In genomic region chr12:91789801-91790200, GRCm38 (mm10) we compare ENCODE assay signal across 8 mouse cellular contexts. TPM values are rescaled to one million over a fixed set of nuclear protein-coding genes. Genes with fewer than 3 reads are reported as not detected.
DNase-seq lines count a peak whose midpoint lies in the region; ATAC-seq and TF ChIP-seq lines count a peak whose summit lies in the region.

No protein-coding gene starts in this region.

- peak; percentile 68 for DNase-seq in CD4-positive helper T cell, adult 2 months (ENCODE audit: low read depth, low spot score)
- DNase-seq in MEL (ENCODE audit: low read depth, low spot score): peak; percentile 61
- peak; percentile 50 for DNase-seq in cerebellum, adult 9-10 months
- peak; percentile 36 to 41 for DNase-seq in gastrocnemius, adult 8-10 months (ENCODE audit: low spot score in 2 of 2)
- peak; percentile 67 to 75 for DNase-seq in kidney, postnatal 4 days
- DNase-seq in liver, embryonic 14.5 days (ENCODE audit: low read depth in 3 of 3, low spot score in 3 of 3): peak; percentile 33 to 43 (median 41)
- DNase-seq in yolk sac, embryonic 10.5 days (ENCODE audit: low spot score): peak; percentile 27

- ATAC-seq in liver, embryonic 14.5 days (ENCODE audit: insufficient read depth): peak; percentile 51
- peak; percentile 80 for ATAC-seq in neutrophil, adult 5-6 weeks (ENCODE audit: extremely low read depth, insufficient number of reproducible peaks, low FRiP score, poor library complexity, severe bottlenecking)

- H3K79me2 ChIP-seq in MEL (ENCODE audit: control insufficient read depth, insufficient read depth, low read length, poor library complexity): no peaks in the 10 kb centered on the region

- no peaks in the 10 kb centered on the region for H3K9me3 ChIP-seq in MEL (replicated peaks; ENCODE audit: insufficient read depth, low read length)
- H3K9me3 ChIP-seq in liver, embryonic 14.5 days (ENCODE audit: control insufficient read depth, low read length): no peaks in the 10 kb centered on the region

- no peak overlapping the region for H3K4me2 ChIP-seq in liver, embryonic 14.5 days (ENCODE audit: low read depth)

- no peak overlapping the region for H3K9ac ChIP-seq in MEL (ENCODE audit: control insufficient read depth, low read depth, low read length, poor library complexity, severe bottlenecking)
- no peak overlapping the region for H3K9ac ChIP-seq in liver, embryonic 14.5 days (replicated peaks)

- no peak for TF ChIP-seq POLR2A in MEL (IDR thresholded peaks at IDR 0.05; ENCODE audit: control insufficient read depth in 1 of 2, insufficient read depth in 1 of 2, low read depth in 1 of 2, low read length in 2 of 2, poor library complexity in 1 of 2)

- no peaks in the 10 kb centered on the region for H3K36me3 ChIP-seq in MEL (ENCODE audit: control insufficient read depth in 1 of 2, insufficient read depth in 2 of 2, low read length in 2 of 2)
- no peaks in the 10 kb centered on the region for H3K36me3 ChIP-seq in liver, embryonic 14.5 days (replicated peaks; ENCODE audit: control insufficient read depth, insufficient read depth, low read depth)

- no peak overlapping the region for H3K27ac ChIP-seq in MEL (ENCODE audit: control insufficient read depth, low read depth, low read length)
- no peak overlapping the region for H3K27ac ChIP-seq in liver, embryonic 14.5 days

- H3K4me3 ChIP-seq in MEL (ENCODE audit: control insufficient read depth in 1 of 2, insufficient read depth in 1 of 2, low read depth in 2 of 2, low read length in 2 of 2): no peak overlapping the region
- H3K4me3 ChIP-seq in liver, embryonic 14.5 days (ENCODE audit: insufficient read depth in 1 of 2, low read depth in 2 of 2, low read length in 2 of 2): no peak overlapping the region

- peak; percentile 50 to 78 (median 68) for TF ChIP-seq CTCF in MEL (IDR thresholded peaks at IDR 0.05 in 2 of 3, conservative IDR thresholded peaks at IDR 0.05 in 1 of 3; ENCODE audit: control insufficient read depth in 1 of 3, insufficient read depth in 1 of 3, low read depth in 2 of 3, low read length in 3 of 3, poor library complexity in 1 of 3, severe bottlenecking in 1 of 3)
- TF ChIP-seq CTCF in liver, embryonic 14.5 days (IDR thresholded peaks at IDR 0.05; ENCODE audit: low read depth): peak; percentile 84

- WGBS in liver, embryonic 14.5 days (ENCODE audit: insufficient replicate concordance): 40% methylated on average over 6 of the region's 6 CpGs

- peaks cover 0 to 4% of the 10 kb centered on the region in 2 experiments; a peak in 1 of 4 replicates for H3K4me1 ChIP-seq in MEL (ENCODE audit: control insufficient read depth in 1 of 2, insufficient read depth in 2 of 2, low read length in 2 of 2)
- H3K4me1 ChIP-seq in liver, embryonic 14.5 days (replicated peaks; ENCODE audit: control insufficient read depth in 2 of 2, insufficient read depth in 2 of 2, low read length in 1 of 2): no peaks in the 10 kb centered on the region

- no peaks in the 10 kb centered on the region for H3K27me3 ChIP-seq in MEL (ENCODE audit: control insufficient read depth in 1 of 2, insufficient read depth in 2 of 2, low read length in 2 of 2)
- no peaks in the 10 kb centered on the region; the same call in 1 of the 2 replicates for H3K27me3 ChIP-seq in liver, embryonic 14.5 days (ENCODE audit: control insufficient read depth, insufficient read depth, low read length)

- peak; percentile 75 for TF ChIP-seq RAD21 in MEL (IDR thresholded peaks at IDR 0.05; ENCODE audit: low read depth, low read length)

- TF ChIP-seq EP300 in MEL (IDR thresholded peaks at IDR 0.05; ENCODE audit: low read depth in 1 of 2, low read length in 2 of 2): no peak
- TF ChIP-seq EP300 in liver, embryonic 14.5 days (IDR thresholded peaks at IDR 0.05; ENCODE audit: low read depth): no peak

TF ChIP-seq in MEL, 35 proteins besides CTCF, POLR2A, EP300 and RAD21:
- TF ChIP-seq ZC3H11A (IDR thresholded peaks at IDR 0.05; ENCODE audit: low read depth, low read length) (peak; percentile 65), SMC3 (IDR thresholded peaks at IDR 0.05; ENCODE audit: low read depth, low read length) (peak; percentile 73), USF1 (IDR thresholded peaks at IDR 0.05; ENCODE audit: low read depth, low read length) (no peak)
TF ChIP-seq in MEL: peak in this region for 2.

RNA-seq across cellular contexts. Expression of gene Ston2, which starts 1.6 kb away (rescaled TPM):
- not detected in 2 replicates for total RNA-seq in MEL (2012; rRNA removed)
- polyA plus RNA-seq in MEL (2012; ENCODE audit: insufficient read depth in 1 of 2, insufficient read length in 2 of 2, low read depth in 1 of 2, low replicate concordance in 2 of 2, missing spikeins in 1 of 2): not detected
- total RNA-seq in gastrocnemius, adult 8-10 months (2022): 10 to 100 TPM; 51.5 to 79.1 (median 69.6) TPM
- 21.6 and 26.6 TPM in 2 replicates for polyA plus RNA-seq in liver, embryonic 14.5 days (2012; rRNA removed)
- 15.4 and 16.9 TPM in 2 replicates for polyA plus RNA-seq in liver, embryonic 14.5 days (2014; fragmentation: Nextera tagmentation; extraction: Ambion mirVana)
- total RNA-seq in neutrophil, adult 5-6 weeks (2017): 12.8 and 18.2 TPM in 2 replicates

RNA-seq across cellular contexts. Expression of gene Sel1l, which starts 59.2 kb away (rescaled TPM):
- total RNA-seq in MEL (2012; rRNA removed): 29.6 and 35.6 TPM in 2 replicates
- 100 to 1,000 TPM in 1 of 2 experiments, 10 to 100 TPM in 1; 32.0 to 299 TPM for polyA plus RNA-seq in MEL (2012; ENCODE audit: insufficient read depth in 1 of 2, insufficient read length in 2 of 2, low read depth in 1 of 2, low replicate concordance in 2 of 2, missing spikeins in 1 of 2)
- 10 to 100 TPM; 41.4 to 45.8 (median 42.8) TPM for total RNA-seq in gastrocnemius, adult 8-10 months (2022)
- 6.9 and 12.8 TPM in 2 replicates for polyA plus RNA-seq in liver, embryonic 14.5 days (2012; rRNA removed)
- polyA plus RNA-seq in liver, embryonic 14.5 days (2014; fragmentation: Nextera tagmentation; extraction: Ambion mirVana): 27.3 and 28.3 TPM in 2 replicates
- 89.8 and 109 TPM in 2 replicates for total RNA-seq in neutrophil, adult 5-6 weeks (2017)

Comparison
In these comparisons a context has a peak if more than half of its experiments do, and no peak if none do; other contexts are left out.
1. RNA of gene Ston2, which starts 1.6 kb away (total RNA-seq): 51.5 to 79.1 TPM in gastrocnemius, adult 8-10 months and 12.8 to 18.2 TPM in neutrophil, adult 5-6 weeks; not detected in MEL; every median in the first group is over 10 times any median in the second.
2. Peak in every context shown above with its lines, with median percentiles within 50 percentile points of each other: DNase-seq.